Mouse (Mus musculus): Measurements from ENCODE around the gene C2cd5.

GRCm38 (mm10) chr6:143057601-143058000 is 42.3 kb downstream of the C2cd5 start:
- TF ChIP-seq POLR2A (IDR thresholded peaks at IDR 0.05; ENCODE audit: insufficient read length, low read depth) (no peak), TCF12 (IDR thresholded peaks at IDR 0.05; ENCODE audit: insufficient read depth, poor library complexity, severe bottlenecking) (no peak), E2F4 (IDR thresholded peaks at IDR 0.05; ENCODE audit: insufficient read depth) (no peak), USF1 (IDR thresholded peaks at IDR 0.05; ENCODE audit: low read depth) (no peak), CEBPB (IDR thresholded peaks at IDR 0.05; ENCODE audit: insufficient read depth, poor library complexity, severe bottlenecking) (no peak), MAX (IDR thresholded peaks at IDR 0.05; ENCODE audit: low read depth) (no peak), SRF (IDR thresholded peaks at IDR 0.05; ENCODE audit: control insufficient read depth, insufficient read length, low read depth) (no peak)
